Mouse (Mus musculus) right cerebral cortex, postnatal 14 days (tissue): ENCODE data around the gene Fat3.

Source experiments
- DNase-seq: peaks from one replicate; pipeline ENCODE4 v3.0.0; 2022

Fat3 gene

GRCm38 (mm10) chr9:15930928-15931443 is 570.1 kb downstream of the Fat3 start:
- no peak for DNase-seq

DNA sequence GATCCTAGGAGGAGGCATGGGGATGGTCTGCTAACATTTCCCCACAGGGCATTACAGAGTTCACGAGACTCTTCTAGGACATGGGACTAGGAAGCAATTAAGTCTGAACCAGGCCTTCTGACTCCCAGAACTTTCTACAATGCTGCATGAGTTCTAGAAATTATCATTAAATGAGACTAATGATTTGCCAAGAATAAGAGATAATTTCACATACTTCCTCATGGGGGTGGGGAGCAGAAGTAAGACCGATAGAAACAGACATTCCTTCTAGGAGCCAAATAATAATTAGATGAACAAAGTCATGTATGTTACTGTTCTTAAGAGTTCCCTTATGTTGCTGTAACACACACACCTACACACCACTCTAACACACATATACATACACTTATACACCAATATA is 572.8 kb downstream of the Fat3 start:
- no peak for DNase-seq

GRCm38 (mm10) chr9:15927378-15928083 is 573.6 kb downstream of the Fat3 start:
- no peak for DNase-seq

DNA sequence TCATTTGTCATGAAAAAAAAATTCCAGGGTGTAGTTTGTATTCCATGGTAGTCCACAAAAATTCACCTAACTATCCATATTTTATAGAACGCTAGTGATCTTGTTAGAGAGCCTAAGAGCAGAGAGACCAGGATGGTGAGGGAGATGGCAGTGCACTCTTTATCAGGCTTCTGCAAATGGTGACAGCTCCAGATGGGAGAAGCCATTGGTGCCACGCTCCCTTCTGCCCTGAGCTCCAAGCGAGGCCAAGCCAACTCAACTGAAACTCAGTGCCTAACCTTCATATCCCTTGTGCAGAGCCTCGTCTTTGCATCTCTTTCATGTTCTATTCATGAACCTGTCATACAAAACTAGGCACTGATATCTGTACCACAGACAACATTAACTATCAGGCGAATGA is 575.8 kb downstream of the Fat3 start:
- no peak for DNase-seq

DNA sequence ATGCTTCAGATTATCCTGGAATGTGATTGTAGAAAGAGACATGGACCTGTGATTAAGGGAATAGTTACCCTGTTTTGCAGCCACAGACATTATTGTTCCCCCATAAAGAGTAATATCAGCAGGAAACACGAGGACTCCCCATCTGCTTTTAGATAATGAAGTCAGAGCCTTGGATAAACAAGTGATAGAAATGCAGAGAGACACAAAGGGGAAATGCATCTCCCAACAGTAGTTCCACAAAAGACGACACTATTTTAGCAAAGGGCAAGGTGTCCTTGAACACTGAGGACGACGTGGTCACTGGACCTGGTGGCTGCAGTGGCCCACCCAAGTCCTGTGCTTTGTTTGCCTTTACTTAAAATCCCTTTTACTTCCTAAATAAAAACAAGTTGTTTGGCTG is 580.8 kb downstream of the Fat3 start:
- DNase-seq, result no peak

- DNase-seq, result no peak
Measured at GRCm38 (mm10) chr9:15919373-15920005, 581.6 kb downstream of the Fat3 start.

DNA sequence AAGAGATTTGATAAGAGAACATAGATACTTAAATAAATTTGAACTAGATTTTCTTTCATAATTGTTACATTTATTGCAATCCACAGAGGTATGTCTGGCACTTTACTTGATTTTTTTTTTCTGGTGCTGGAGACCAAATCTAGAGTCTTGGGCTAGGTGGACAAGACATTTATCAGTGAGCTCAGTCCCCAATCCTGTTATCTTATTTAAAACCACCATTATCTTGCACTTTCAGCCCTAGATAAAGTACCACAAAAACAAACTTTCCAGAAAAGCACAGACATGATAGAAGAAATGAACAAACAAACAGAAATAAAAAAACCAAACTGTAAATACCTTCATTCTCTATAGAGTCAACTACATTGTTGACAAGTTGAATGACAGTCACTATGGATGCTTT is 584.5 kb downstream of the Fat3 start:
- no peak for DNase-seq

- no peak for DNase-seq
Measured at GRCm38 (mm10) chr9:15912735-15913134, 588.4 kb downstream of the Fat3 start.

- no peak for DNase-seq
Measured at GRCm38 (mm10) chr9:15909397-15910113, 591.5 kb downstream of the Fat3 start.

DNA sequence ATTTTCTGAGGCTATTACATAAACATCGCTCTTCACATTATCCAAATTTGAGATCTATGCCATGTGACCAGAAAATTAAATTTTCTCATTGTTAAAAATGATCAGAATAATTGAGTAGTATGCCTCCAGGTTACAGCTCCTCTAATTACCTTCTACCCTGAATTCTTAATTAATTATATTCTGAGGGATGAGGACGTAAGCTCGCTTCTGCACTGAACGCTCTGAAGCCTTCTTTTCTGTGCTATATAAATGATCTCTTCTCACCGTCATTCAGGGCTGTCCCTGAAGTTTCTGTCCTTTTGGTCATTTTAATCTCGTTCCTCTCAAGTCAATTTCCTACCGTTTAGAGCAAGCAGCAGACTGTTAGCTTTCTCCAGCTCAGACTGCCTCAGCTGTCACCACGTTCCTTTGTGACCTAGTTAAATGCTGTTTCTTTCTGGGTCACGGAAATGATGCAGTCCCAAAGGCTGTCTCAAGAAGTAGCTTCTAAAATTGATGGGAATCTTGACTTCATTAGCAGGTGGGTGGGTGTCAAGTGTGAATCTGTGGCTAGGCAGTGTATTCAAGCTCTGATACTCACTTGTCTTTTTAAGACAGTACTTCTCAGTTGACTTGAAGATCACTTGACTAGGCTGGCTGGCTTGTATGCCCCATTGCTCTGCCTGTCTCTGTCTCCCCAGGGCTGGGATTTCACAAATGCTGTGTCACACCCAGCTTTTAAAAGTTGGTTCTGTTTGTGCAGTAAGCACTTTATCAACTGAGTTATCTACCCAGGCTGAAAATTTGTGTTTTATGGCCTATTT is 596.9 kb downstream of the Fat3 start:
- DNase-seq, result no peak

DNA sequence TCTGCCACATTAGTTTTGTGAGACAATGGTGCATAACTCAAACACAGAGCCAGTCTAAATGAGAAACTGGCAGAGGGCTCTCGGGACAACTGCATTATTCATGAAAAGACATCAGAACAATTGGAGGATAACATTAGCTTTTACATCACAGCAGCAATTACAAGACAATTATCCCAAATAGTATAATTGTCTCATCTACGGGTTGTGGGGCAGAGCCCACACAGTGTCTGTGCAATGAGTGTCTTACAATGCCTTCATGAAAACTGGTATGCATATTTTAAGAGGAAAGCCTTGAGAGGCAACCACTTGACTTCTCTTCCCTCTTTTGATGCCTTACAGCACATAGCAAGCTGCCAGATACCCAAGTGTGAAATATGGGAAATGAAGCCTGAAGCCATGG is 603.0 kb downstream of the Fat3 start:
- no peak for DNase-seq

DNA sequence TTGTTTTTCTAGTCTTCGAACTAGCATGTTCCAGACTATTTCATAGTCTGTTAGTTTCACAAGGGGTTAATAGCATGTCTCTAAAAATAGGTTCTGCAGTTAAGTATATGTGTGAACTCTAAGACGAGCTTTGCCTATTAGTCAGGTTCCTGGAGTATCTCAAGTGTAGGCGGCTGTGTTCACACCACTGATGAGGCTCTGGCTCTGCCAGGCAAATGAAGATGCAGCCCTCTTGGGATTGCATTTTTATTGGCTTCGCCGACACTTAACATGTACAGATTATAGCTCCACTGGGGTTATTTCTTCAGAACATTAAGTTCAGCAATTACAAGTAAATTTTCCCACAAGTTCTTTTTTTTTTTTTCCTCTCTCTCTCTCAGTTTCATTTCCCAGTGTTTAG is 614.3 kb downstream of the Fat3 start:
- no peak for DNase-seq

GRCm38 (mm10) chr9:15880754-15881153 is 620.3 kb downstream of the Fat3 start:
- DNase-seq, result no peak

DNA sequence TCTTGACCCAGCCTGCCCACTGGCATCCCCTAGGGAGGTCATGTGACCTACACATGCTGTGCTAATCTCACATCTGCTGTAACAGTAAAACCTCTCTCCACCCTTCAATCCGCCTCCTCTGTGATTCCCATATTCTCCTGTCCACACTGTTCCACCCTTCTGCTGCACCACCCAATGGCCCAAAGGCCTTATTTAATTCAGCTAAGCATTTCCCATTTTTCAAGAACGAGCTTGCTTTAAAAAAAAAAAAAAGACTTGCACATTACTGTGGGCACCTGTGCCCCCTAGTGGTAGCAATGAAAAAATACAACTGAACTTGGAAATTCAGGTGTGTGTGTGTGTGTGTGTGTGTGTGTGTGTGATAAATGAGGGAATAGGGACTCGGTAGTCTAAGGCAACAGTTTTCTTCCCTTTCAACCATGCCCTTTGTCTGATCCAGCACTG is 620.9 kb downstream of the Fat3 start:
- DNase-seq, result no peak

DNA sequence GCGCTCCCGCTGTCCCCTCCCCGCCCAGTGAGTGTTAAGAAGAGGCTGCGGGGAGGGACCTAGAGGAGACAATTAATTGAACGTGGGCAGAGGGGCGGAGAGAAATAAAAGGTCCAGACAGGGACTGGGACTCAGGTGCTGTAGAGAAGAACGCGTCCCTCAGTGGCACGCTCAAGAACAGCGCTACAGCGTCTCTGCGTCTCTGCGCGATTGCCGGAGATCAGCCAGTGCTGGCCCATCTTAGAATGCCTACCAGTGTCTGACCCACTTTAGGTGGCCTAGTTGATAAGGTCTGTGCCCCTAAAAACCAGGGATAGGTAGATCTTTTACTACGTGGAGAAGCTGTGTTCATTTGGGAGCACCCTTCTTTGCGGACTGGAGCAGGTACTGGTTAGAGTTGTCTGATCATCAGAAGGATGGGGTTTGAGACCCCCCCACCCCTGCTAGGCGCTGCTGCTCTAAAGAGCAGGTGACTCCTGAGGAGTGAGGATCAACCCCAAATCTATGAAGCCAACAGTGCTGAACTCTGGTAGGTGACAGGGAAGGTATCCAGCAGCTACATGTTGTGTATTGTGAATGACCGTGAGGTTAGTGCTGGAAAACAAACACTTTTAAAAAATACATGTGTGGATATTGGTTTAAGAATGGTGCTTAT is 626.5 kb downstream of the Fat3 start, which contains the start of gene Mtnr1b:
Gene Mtnr1b, minus strand, starts transcription at position 51 of the 655 bp plus-strand sequence.
- no peak for DNase-seq

GRCm38 (mm10) chr9:15870013-15870412 is 631.1 kb downstream of the Fat3 start:
- no peak for DNase-seq

DNA sequence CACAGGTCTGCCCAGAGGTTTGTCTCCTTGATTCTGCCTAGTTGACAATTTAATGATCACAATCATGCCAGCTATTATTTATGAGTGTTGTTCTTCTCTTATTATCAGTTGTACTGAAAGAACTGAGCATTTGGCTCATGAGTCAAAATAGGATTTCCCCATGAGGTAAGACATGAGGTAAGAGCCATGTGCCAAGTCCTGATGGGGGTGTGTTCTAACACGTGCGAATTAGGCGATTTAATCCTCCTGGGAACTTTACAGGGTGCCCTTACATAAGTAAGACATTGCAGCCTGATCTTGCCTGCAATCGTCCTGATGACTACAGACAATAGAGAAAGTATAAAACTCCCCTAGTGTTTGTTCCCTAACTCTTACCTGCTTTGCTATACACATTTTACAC is 631.6 kb downstream of the Fat3 start:
- no peak for DNase-seq

DNA sequence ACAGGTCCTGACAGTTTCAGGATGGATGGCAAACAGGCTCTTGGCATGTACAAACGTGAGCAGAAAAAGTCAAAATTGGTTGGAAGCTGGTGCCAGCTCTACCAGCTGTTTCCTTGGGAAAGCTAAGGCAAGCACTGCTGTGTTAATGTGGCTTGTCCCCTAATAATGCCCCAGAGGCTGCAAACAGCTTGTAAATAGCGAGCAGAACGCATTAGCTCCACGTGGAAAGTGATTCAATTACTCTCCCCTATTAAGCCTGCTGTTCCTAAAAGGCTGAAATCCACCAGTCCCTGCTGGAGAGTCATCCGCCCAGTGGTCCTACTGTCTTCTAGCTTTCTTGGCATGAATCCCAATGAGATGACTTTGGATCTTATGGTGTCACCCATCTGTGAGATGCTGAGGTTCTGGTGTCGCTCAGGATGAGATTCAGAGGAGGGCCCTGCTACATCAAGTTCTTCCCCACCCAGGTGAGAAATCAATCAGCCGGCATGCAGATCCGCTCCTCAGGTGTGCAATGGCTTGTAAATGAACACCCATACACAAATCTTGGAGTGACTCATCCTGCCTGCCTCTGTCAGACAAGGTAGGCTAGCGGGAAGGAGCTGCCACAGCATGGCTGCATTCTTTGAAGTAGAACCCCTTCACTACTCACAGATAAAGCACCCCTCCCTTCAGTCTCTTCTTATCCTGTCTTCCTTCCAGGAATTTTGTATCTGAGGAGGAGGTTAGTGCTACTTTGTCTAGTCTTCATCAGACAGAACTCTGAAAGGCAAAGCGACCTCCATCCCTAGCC is 634.6 kb downstream of the Fat3 start:
- no peak for DNase-seq

GRCm38 (mm10) chr9:15861402-15861801 is 639.7 kb downstream of the Fat3 start:
- DNase-seq, result no peak
